Mouse (Mus musculus) stomach, embryonic 16.5 days (tissue): ENCODE data around the gene Sptlc2. TPM values are rescaled to one million over a fixed set of nuclear protein-coding genes. Genes with fewer than 3 reads are reported as not detected.
A peak's percentile ranks its signal among the peaks of the same experiment; 100 is the strongest.

Experiments used
- ATAC-seq: fragments of 200-750 bp; cut with Nextera tagmentation; 2 replicates; pipeline ENCODE4 v1.8.0; 2017; ENCODE audit warnings: moderate number of reproducible peaks, moderate TSS enrichment; ENCODE audit not compliant: insufficient read depth, low FRiP score
- H3K27ac ChIP-seq: fragments of 300-500 bp; sonication (generic); 2 replicates; pipeline ENCODE4 v1.5.1; 2014; ENCODE audit warnings: low read length
- H3K27me3 ChIP-seq: fragments of 300-500 bp; sonication (generic); 2 replicates; pipeline ENCODE4 v1.6.1; 2014; ENCODE audit warnings: low read length, control low read depth, mixed read lengths; ENCODE audit not compliant: control insufficient read depth, insufficient read depth
- H3K36me3 ChIP-seq: fragments of 300-500 bp; sonication (generic); 2 replicates; pipeline ENCODE4 v1.6.1; 2014; ENCODE audit warnings: low read length; ENCODE audit not compliant: control insufficient read depth, insufficient read depth
- H3K4me1 ChIP-seq: fragments of 300-500 bp; sonication (generic); 2 replicates; pipeline ENCODE4 v1.6.1; 2014; ENCODE audit warnings: low read length, control low read depth, mixed read lengths; ENCODE audit not compliant: control insufficient read depth, insufficient read depth
- H3K4me2 ChIP-seq: fragments of 300-500 bp; sonication (generic); 2 replicates; pipeline ENCODE4 v1.6.1; 2014; ENCODE audit warnings: low read depth, low read length, mixed read lengths
- H3K4me3 ChIP-seq: fragments of 300-500 bp; sonication (generic); replicated peaks from 2 replicates; pipeline ENCODE4 v1.5.1; 2014; ENCODE audit warnings: mild to moderate bottlenecking, low read length
- H3K9ac ChIP-seq: fragments of 300-500 bp; sonication (generic); 2 replicates; pipeline ENCODE4 v1.6.1; 2014; ENCODE audit warnings: low read length
- H3K9me3 ChIP-seq: fragments of 300-500 bp; sonication (generic); replicated peaks from 2 replicates; pipeline ENCODE4 v1.6.1; 2016; ENCODE audit warnings: low read length, control low read depth; ENCODE audit not compliant: control insufficient read depth
- WGBS: fragments of 180-500 bp; shearing (Covaris S2); extraction: QIAGEN DNeasy Blood & Tissue Kit; methylation state at CpG from one replicate; pipeline ENCODE4 v1.1.7; 2014; 5-methylcytosine and 5-hydroxymethylcytosine counted together
- polyA plus RNA-seq: library from polyadenylated mRNA; unstranded; fragments of >200 nt; fragmentation: Nextera tagmentation; extraction: Ambion mirVana; gene quantifications from 2 replicates; pipeline ENCODE4 v1.2.1, GENCODE M21; 2015

Gene Sptlc2
- polyA plus RNA-seq, 1 experiment from 2014 or later: 101 TPM

GRCm38 (mm10) chr12:87387171-87388121, 709 bp downstream of the Sptlc2 start:
- peak overlapping the region; percentile 95 for H3K9ac ChIP-seq
- no peaks in the 10 kb centered on the region for H3K9me3 ChIP-seq
- H3K4me3 ChIP-seq: peak overlapping the region; percentile 90
- peak overlapping the region; percentile 90 for H3K27ac ChIP-seq
- peak; percentile 31 for ATAC-seq
- peaks cover 13% of the 10 kb centered on the region for H3K4me1 ChIP-seq
- H3K4me2 ChIP-seq: peak overlapping the region; percentile 70
- no peaks in the 10 kb centered on the region for H3K27me3 ChIP-seq
- H3K36me3 ChIP-seq: no peaks in the 10 kb centered on the region
- whole genome bisulfite sequencing: under 1% methylated on average over 56 of the region's 65 CpGs

- Histone ChIP-seq H3K4me3 (no peak overlapping the region), H3K4me2 (no peak overlapping the region), H3K9me3 (no peaks in the 10 kb centered on the region), H3K27ac (no peak overlapping the region), H3K36me3 (no peaks in the 10 kb centered on the region), H3K27me3 (no peaks in the 10 kb centered on the region), H3K9ac (no peak overlapping the region), H3K4me1 (peaks cover 18% of the 10 kb centered on the region)
- ATAC-seq: no peak
- 77% methylated on average over 3 of the region's 3 CpGs for WGBS
These were observed 3.1 kb downstream of the Sptlc2 start for GRCm38 (mm10) chr12:87385051-87385450.

- ATAC-seq: no peak
- no peak overlapping the region for H3K4me2 ChIP-seq
- H3K27me3 ChIP-seq: no peaks in the 10 kb centered on the region
- no peak overlapping the region for H3K9ac ChIP-seq
- H3K36me3 ChIP-seq: no peaks in the 10 kb centered on the region
- H3K4me3 ChIP-seq: no peak overlapping the region
- no peak overlapping the region for H3K27ac ChIP-seq
- peaks cover 10% of the 10 kb centered on the region for H3K4me1 ChIP-seq
- H3K9me3 ChIP-seq: no peaks in the 10 kb centered on the region
- 50% methylated on average over 2 of the region's 2 CpGs for WGBS
These were observed 6.8 kb downstream of the Sptlc2 start for GRCm38 (mm10) chr12:87381380-87381682.

GRCm38 (mm10) chr12:87380586-87381379, 7.4 kb downstream of the Sptlc2 start:
- no peaks in the 10 kb centered on the region for H3K27me3 ChIP-seq
- no peaks in the 10 kb centered on the region for H3K9me3 ChIP-seq
- 75% methylated on average over 10 of the region's 10 CpGs for WGBS
- no peaks in the 10 kb centered on the region for H3K36me3 ChIP-seq
- H3K4me2 ChIP-seq: no peak overlapping the region
- no peak overlapping the region for H3K27ac ChIP-seq
- no peak overlapping the region for H3K4me3 ChIP-seq
- no peak overlapping the region for H3K9ac ChIP-seq
- peaks cover 5% of the 10 kb centered on the region for H3K4me1 ChIP-seq
- no peak for ATAC-seq

- Histone ChIP-seq H3K36me3 (no peaks in the 10 kb centered on the region), H3K9me3 (no peaks in the 10 kb centered on the region), H3K27ac (no peak overlapping the region), H3K4me1 (peaks cover 5% of the 10 kb centered on the region; the same call in 1 of the 2 replicates), H3K4me3 (no peak overlapping the region), H3K27me3 (no peaks in the 10 kb centered on the region), H3K9ac (no peak overlapping the region), H3K4me2 (no peak overlapping the region)
- no peak for ATAC-seq
- WGBS: 80% methylated on average over 2 of the region's 2 CpGs
These were observed 8.7 kb downstream of the Sptlc2 start for GRCm38 (mm10) chr12:87379496-87379895.

- Histone ChIP-seq H3K36me3 (no peaks in the 10 kb centered on the region), H3K4me1 (no peaks in the 10 kb centered on the region), H3K4me2 (no peak overlapping the region), H3K9me3 (no peaks in the 10 kb centered on the region), H3K27ac (no peak overlapping the region), H3K9ac (no peak overlapping the region), H3K27me3 (no peaks in the 10 kb centered on the region), H3K4me3 (no peak overlapping the region)
- 79% methylated on average over 6 of the region's 6 CpGs for WGBS
- ATAC-seq: no peak
These were observed 14.0 kb downstream of the Sptlc2 start for GRCm38 (mm10) chr12:87374159-87374558.

- no peaks in the 10 kb centered on the region for H3K9me3 ChIP-seq
- no peak overlapping the region for H3K4me2 ChIP-seq
- H3K27me3 ChIP-seq: no peaks in the 10 kb centered on the region
- no peaks in the 10 kb centered on the region for H3K36me3 ChIP-seq
- H3K4me1 ChIP-seq: peaks cover 4% of the 10 kb centered on the region; the same call in 1 of the 2 replicates
- ATAC-seq: no peak
- WGBS: 70% methylated on average over 2 of the region's 2 CpGs
- no peak overlapping the region for H3K4me3 ChIP-seq
- H3K27ac ChIP-seq: no peak overlapping the region
- H3K9ac ChIP-seq: no peak overlapping the region
These were observed 18.8 kb downstream of the Sptlc2 start for GRCm38 (mm10) chr12:87369319-87369718.

GRCm38 (mm10) chr12:87368092-87368491, 20.1 kb downstream of the Sptlc2 start:
- Histone ChIP-seq H3K27me3 (no peaks in the 10 kb centered on the region), H3K4me1 (peaks cover 8% of the 10 kb centered on the region; the same call in 1 of the 2 replicates), H3K36me3 (no peaks in the 10 kb centered on the region), H3K9ac (no peak overlapping the region), H3K4me2 (no peak overlapping the region), H3K4me3 (no peak overlapping the region), H3K9me3 (no peaks in the 10 kb centered on the region), H3K27ac (no peak overlapping the region)
- ATAC-seq: 0 out of 2 replicates have a peak, but pooled peaks have one; percentile 21

GRCm38 (mm10) chr12:87365676-87366075, 22.5 kb downstream of the Sptlc2 start:
- 81% methylated on average over 9 of the region's 9 CpGs for WGBS
- Histone ChIP-seq H3K4me2 (no peak overlapping the region), H3K9ac (no peak overlapping the region), H3K27me3 (no peaks in the 10 kb centered on the region), H3K9me3 (no peaks in the 10 kb centered on the region), H3K4me3 (no peak overlapping the region), H3K36me3 (no peaks in the 10 kb centered on the region), H3K27ac (no peak overlapping the region), H3K4me1 (peaks cover 8% of the 10 kb centered on the region; the same call in 1 of the 2 replicates)
- no peak for ATAC-seq
